Mouse (Mus musculus) stomach, embryonic 15.5 days (tissue): ENCODE data around the gene Baz2b. TPM values are rescaled to one million over a fixed set of nuclear protein-coding genes. Genes with fewer than 3 reads are reported as not detected.
A peak's percentile ranks its signal among the peaks of the same experiment; 100 is the strongest.

Experiments used
- ATAC-seq: fragments of 200-750 bp; cut with Nextera tagmentation; 2 replicates; pipeline ENCODE4 v1.8.0; 2017; ENCODE audit warnings: low read depth, moderate number of reproducible peaks, moderate TSS enrichment; ENCODE audit not compliant: insufficient read depth, low FRiP score
- H3K27ac ChIP-seq: fragments of 300-500 bp; sonication (generic); 2 replicates; pipeline ENCODE4 v1.5.1; 2015; ENCODE audit warnings: mild to moderate bottlenecking, inconsistent platforms
- H3K27me3 ChIP-seq: fragments of 300-500 bp; sonication (generic); replicated peaks from 2 replicates; pipeline ENCODE4 v1.6.1; 2015; ENCODE audit warnings: inconsistent platforms
- H3K36me3 ChIP-seq: fragments of 300-500 bp; sonication (generic); 2 replicates; pipeline ENCODE4 v1.6.1; 2015; ENCODE audit warnings: inconsistent platforms
- H3K4me1 ChIP-seq: fragments of 300-500 bp; sonication (generic); 2 replicates; pipeline ENCODE4 v1.6.1; 2015; ENCODE audit warnings: inconsistent platforms
- H3K4me2 ChIP-seq: fragments of 300-500 bp; sonication (generic); 2 replicates; pipeline ENCODE4 v1.6.1; 2015; ENCODE audit warnings: mild to moderate bottlenecking, inconsistent platforms
- H3K4me3 ChIP-seq: fragments of 300-500 bp; sonication (generic); replicated peaks from 2 replicates; pipeline ENCODE4 v1.5.1; 2015; ENCODE audit warnings: inconsistent platforms
- H3K9ac ChIP-seq: fragments of 300-500 bp; sonication (generic); 2 replicates; pipeline ENCODE4 v1.6.1; 2015; ENCODE audit warnings: inconsistent platforms
- H3K9me3 ChIP-seq: fragments of 300-500 bp; sonication (generic); 2 replicates; pipeline ENCODE4 v1.6.1; 2016; ENCODE audit warnings: inconsistent platforms
- WGBS: fragments of 180-500 bp; shearing (Covaris S2); methylation state at CpG from one replicate; pipeline ENCODE4 v1.1.7; 2015; 5-methylcytosine and 5-hydroxymethylcytosine counted together
- polyA plus RNA-seq: library from polyadenylated mRNA; unstranded; fragments of >200 nt; fragmentation: Nextera tagmentation; extraction: Ambion mirVana; gene quantifications from 2 replicates; pipeline ENCODE4 v1.2.1, GENCODE M21; 2015

Baz2b gene
- polyA plus RNA-seq, 1 experiment from 2014 or later = 47.8 TPM

DNA sequence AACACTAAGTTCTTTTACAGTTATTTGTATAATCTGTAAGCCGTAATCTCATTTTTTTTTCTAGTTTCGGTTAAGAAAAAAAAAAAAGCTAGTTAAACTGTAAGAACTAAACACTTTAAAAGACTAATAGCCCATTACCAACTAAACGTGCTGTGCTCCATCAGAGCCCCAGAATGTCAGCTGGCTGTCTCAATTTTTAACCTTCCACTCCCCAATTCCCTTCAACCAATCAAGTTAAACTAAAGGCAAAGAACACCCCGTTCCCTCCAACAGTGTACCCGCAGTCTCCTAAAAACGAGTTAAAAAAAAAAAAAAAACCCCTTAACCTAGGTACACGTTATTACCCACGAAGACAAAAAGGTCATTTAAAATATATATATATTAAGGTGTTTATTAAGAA is 83.3 kb downstream of the Baz2b start:
- Histone ChIP-seq H3K27ac (peak overlapping the region; percentile 99; the same call in 1 of the 2 replicates), H3K4me2 (peak overlapping the region; percentile 53), H3K9me3 (no peaks in the 10 kb centered on the region), H3K27me3 (no peaks in the 10 kb centered on the region), H3K36me3 (no peaks in the 10 kb centered on the region), H3K9ac (no peak overlapping the region), H3K4me1 (no peaks in the 10 kb centered on the region), H3K4me3 (peak overlapping the region; percentile 91; the same call in 1 of the 2 replicates)
- WGBS = 20% methylated on average over 8 of the region's 8 CpGs
- no peak for ATAC-seq

DNA sequence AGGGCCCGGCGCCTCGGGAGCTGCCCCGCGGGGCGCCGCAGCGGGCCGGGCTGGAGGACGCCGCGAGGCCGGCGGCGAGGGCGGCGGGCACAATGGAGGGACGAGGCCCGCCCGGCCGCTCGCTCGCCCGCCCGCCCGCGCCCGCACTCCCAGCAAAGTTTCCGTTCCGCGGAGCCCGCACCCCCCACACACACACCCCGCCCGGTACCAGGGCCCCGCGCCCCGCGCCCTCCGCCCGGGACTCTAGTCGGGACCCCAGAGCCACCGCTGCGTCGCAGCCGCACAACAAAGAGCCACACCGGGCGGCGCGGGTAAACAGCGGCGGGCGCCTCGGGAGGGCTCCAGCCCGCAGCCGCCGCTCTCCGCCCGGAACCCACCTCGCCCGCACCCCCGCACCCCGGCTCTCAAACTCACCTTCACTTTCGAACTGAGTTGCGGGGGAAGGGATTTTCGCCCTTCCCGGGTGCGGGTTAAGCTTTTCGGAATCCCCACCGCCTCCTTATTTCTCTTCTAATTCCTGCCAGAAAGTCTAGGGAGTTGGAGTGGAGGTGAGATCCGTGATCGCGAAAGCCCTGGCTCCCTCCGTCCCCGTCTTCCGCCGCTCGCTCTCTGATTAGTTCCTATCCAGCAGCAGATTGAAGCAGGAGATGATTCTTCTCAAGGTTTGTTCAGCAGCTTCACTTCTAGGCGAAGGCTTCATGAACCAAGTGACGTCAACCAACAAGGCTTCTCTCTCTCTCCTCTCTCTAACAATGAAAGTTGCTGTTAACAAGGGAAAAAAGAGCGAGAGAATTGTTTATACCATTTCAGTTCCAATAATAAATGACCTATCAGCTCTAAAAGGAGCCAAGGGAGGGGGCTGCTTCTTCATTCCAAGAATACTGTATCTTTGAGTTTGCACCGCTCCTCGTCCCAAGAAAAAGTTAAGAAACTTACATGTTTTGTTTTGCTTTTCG is 84.3 kb downstream of the Baz2b start:
- ATAC-seq = peak; percentile 80
- H3K9ac ChIP-seq = peak overlapping the region; percentile 96
- H3K27ac ChIP-seq = peak overlapping the region; percentile 99
- H3K4me3 ChIP-seq = peak overlapping the region; percentile 91
- no peaks in the 10 kb centered on the region for H3K9me3 ChIP-seq
- H3K27me3 ChIP-seq = no peaks in the 10 kb centered on the region
- H3K36me3 ChIP-seq = no peaks in the 10 kb centered on the region
- peak overlapping the region; percentile 53 for H3K4me2 ChIP-seq
- WGBS = 1% methylated on average over 66 of the region's 83 CpGs
- no peaks in the 10 kb centered on the region for H3K4me1 ChIP-seq

DNA sequence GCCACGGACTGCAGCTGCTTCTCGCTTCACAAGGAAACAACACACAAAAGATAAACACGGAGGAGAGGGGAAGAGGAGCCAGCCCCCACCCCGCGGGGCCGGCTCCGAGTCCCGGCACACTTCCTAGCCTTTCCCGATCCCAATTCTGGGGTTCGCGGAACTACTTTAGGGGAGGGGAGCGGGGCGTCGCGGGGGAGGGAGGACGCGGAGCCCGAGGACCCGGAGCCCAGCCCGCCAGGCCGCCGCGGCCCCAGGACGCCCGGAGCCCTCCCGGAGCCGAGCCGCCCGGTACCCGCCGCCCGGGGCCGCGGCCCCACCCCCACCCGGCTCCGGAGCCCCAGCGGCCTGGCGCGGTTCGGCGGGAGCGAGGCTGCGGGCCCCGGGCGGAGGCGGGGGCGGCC is 85.0 kb downstream of the Baz2b start:
- Histone ChIP-seq H3K4me1 (no peaks in the 10 kb centered on the region), H3K9ac (peak overlapping the region; percentile 96), H3K4me3 (peak overlapping the region; percentile 91), H3K4me2 (peak overlapping the region; percentile 53), H3K27ac (peak overlapping the region; percentile 99), H3K36me3 (no peaks in the 10 kb centered on the region), H3K27me3 (no peaks in the 10 kb centered on the region), H3K9me3 (no peaks in the 10 kb centered on the region)
- peak; percentile 79 for ATAC-seq
- WGBS = 0% methylated on average over 32 of the region's 47 CpGs

- Histone ChIP-seq H3K4me3 (peak overlapping the region; percentile 91), H3K36me3 (no peaks in the 10 kb centered on the region), H3K4me2 (peak overlapping the region; percentile 53), H3K4me1 (no peaks in the 10 kb centered on the region), H3K27me3 (no peaks in the 10 kb centered on the region), H3K9ac (peak overlapping the region; percentile 96), H3K27ac (peak overlapping the region; percentile 99), H3K9me3 (no peaks in the 10 kb centered on the region)
- 0 out of 2 replicates have a peak, but pooled peaks have one; percentile 1 for ATAC-seq
- WGBS = 3% methylated on average over 13 of the region's 13 CpGs
These were observed 85.6 kb downstream of the Baz2b start for GRCm38 (mm10) chr2:60123911-60124647.

GRCm38 (mm10) chr2:60123061-60123874 is 86.4 kb downstream of the Baz2b start:
- H3K9me3 ChIP-seq = no peaks in the 10 kb centered on the region
- no peak for ATAC-seq
- peaks cover 6% of the 10 kb centered on the region; the same call in 1 of the 2 replicates for H3K4me1 ChIP-seq
- no peak overlapping the region for H3K4me3 ChIP-seq
- peak overlapping the region; percentile 24 for H3K4me2 ChIP-seq
- WGBS = 22% methylated on average over 6 of the region's 6 CpGs
- no peaks in the 10 kb centered on the region for H3K36me3 ChIP-seq
- no peak overlapping the region for H3K9ac ChIP-seq
- H3K27ac ChIP-seq = no peak overlapping the region
- no peaks in the 10 kb centered on the region for H3K27me3 ChIP-seq

DNA sequence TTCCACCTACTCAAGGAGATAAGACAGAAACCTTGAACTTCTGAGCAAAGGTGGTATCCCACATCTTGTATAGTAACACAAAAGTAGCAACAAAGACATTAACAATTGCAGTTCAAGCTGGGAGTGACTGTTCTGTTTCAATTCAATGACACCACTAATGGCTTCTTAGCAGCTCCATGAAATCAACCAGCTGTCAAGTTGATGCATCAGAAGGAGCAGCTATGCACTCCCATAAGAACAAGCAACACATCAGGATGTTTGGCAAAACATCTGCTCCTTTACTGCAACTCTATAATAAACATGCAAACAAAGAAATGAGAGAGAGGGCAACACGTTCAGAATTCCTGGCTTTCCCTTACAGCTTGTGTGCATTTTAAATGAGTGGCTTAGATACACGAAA is 87.5 kb downstream of the Baz2b start:
- peaks cover 6% of the 10 kb centered on the region; the same call in 1 of the 2 replicates for H3K4me1 ChIP-seq
- no peak overlapping the region for H3K4me2 ChIP-seq
- no peaks in the 10 kb centered on the region for H3K36me3 ChIP-seq
- no peaks in the 10 kb centered on the region for H3K9me3 ChIP-seq
- 34% methylated on average over 2 of the region's 2 CpGs for WGBS
- no peaks in the 10 kb centered on the region for H3K27me3 ChIP-seq
- ATAC-seq = no peak
- no peak overlapping the region for H3K9ac ChIP-seq
- H3K27ac ChIP-seq = no peak overlapping the region
- H3K4me3 ChIP-seq = no peak overlapping the region

- H3K4me3 ChIP-seq = no peak overlapping the region
- ATAC-seq = no peak
- H3K4me2 ChIP-seq = no peak overlapping the region
- H3K9me3 ChIP-seq = no peaks in the 10 kb centered on the region
- H3K9ac ChIP-seq = no peak overlapping the region
- no peak overlapping the region for H3K27ac ChIP-seq
- WGBS = 63% methylated on average over 2 of the region's 2 CpGs
- no peaks in the 10 kb centered on the region for H3K27me3 ChIP-seq
- H3K4me1 ChIP-seq = peaks cover 6% of the 10 kb centered on the region; the same call in 1 of the 2 replicates
- H3K36me3 ChIP-seq = no peaks in the 10 kb centered on the region
These were observed 89.0 kb downstream of the Baz2b start for GRCm38 (mm10) chr2:60120681-60121080.

- no peaks in the 10 kb centered on the region for H3K27me3 ChIP-seq
- no peaks in the 10 kb centered on the region for H3K9me3 ChIP-seq
- no peak overlapping the region for H3K4me3 ChIP-seq
- no peak overlapping the region for H3K4me2 ChIP-seq
- H3K9ac ChIP-seq = no peak overlapping the region
- 38% methylated on average over 10 of the region's 10 CpGs for WGBS
- no peak for ATAC-seq
- no peak overlapping the region for H3K27ac ChIP-seq
- H3K36me3 ChIP-seq = no peaks in the 10 kb centered on the region
- H3K4me1 ChIP-seq = peaks cover 8% of the 10 kb centered on the region; the same call in 1 of the 2 replicates
These were observed 90.7 kb downstream of the Baz2b start for GRCm38 (mm10) chr2:60118684-60119558.

DNA sequence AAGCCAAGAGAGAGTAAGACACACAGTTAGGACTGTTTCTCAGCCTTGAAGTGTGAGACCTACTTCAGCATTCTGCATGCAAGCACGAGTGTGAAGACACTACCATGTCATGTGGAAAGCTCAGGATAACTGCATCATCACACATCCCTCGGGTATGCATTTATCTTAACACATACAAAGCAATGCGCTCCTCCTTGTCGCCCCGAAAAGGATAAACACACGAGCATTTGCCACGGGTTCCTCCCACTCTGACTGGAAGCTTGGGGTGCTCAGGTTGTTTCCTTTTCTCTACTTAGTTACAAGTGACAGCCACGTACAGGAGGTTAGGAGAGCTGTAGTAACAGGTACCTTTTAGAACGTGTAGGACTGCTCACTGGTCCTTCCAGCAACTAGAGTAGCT is 91.8 kb downstream of the Baz2b start:
- H3K4me3 ChIP-seq = no peak overlapping the region
- H3K36me3 ChIP-seq = no peaks in the 10 kb centered on the region
- H3K27me3 ChIP-seq = no peaks in the 10 kb centered on the region
- H3K27ac ChIP-seq = no peak overlapping the region
- H3K4me1 ChIP-seq = peaks cover 12% of the 10 kb centered on the region
- 60% methylated on average over 9 of the region's 9 CpGs for WGBS
- H3K9ac ChIP-seq = no peak overlapping the region
- no peaks in the 10 kb centered on the region for H3K9me3 ChIP-seq
- H3K4me2 ChIP-seq = no peak overlapping the region
- ATAC-seq = no peak

DNA sequence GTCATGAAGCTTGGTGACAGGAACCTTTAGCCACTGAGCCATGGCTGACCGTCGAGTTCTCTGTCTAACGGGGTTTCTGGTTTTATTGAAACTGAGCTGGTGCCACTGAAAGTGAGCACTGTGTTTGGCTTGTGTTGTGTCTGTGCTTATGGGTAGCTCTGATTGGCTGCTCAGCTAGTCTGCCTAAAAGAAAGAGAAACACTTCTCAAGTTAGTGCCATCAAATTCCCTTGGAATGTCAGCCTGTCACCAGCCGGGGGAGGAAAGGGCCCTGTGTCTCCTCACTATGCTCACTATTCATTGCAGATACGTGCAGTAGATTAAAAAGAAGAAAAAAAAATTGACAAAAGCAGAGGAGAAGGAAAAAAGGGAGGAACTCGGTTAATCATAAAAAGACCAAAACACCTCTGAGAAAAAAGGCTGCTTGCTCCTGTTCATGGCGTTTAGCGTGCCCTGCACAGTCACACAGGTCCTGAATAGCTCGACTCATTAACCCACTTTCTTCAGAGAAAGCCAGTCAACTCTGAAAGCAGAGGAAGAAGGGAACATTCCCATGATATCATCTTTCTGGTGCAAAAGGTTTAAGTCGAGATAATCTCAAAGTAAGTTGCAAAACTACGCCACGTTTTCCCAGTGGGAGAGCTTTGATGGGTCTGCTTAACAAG is 93.6 kb downstream of the Baz2b start:
- Histone ChIP-seq H3K4me3 (no peak overlapping the region), H3K27me3 (no peaks in the 10 kb centered on the region), H3K4me1 (peaks cover 12% of the 10 kb centered on the region), H3K4me2 (no peak overlapping the region), H3K9me3 (no peaks in the 10 kb centered on the region), H3K36me3 (peaks cover 2% of the 10 kb centered on the region; the same call in 1 of the 2 replicates), H3K9ac (no peak overlapping the region), H3K27ac (no peak overlapping the region)
- ATAC-seq = no peak
- 62% methylated on average over 12 of the region's 12 CpGs for WGBS
